Mouse (Mus musculus) cerebellum, adult 2 months (tissue): ENCODE measurements around the gene Ttc3.

Experiments
- CTCF ChIP-seq: fragments of 200-500 bp; IDR thresholded peaks from 2 replicates; pipeline ENCODE4 v1.5.1; 2011; ENCODE audit warnings: low read depth, mild to moderate bottlenecking, control low read depth, low read length, moderate library complexity, borderline replicate concordance; ENCODE audit not compliant: insufficient read depth
- POLR2A ChIP-seq: fragments of 200-500 bp; IDR thresholded peaks from 2 replicates; pipeline ENCODE4 v1.6.1; 2011; ENCODE audit warnings: low read length, control low read depth, borderline replicate concordance; ENCODE audit not compliant: insufficient read depth

GRCm38 (mm10) chr16:94464067-94464466, 93.6 kb downstream of the Ttc3 start:
- TF ChIP-seq POLR2A (no peak), CTCF (no peak)
